Mouse (Mus musculus) limb, embryonic 12.5 days (tissue): ENCODE data around the gene Stra6. TPM values are rescaled to one million over a fixed set of nuclear protein-coding genes. Genes with fewer than 3 reads are reported as not detected.
A peak's percentile ranks its signal among the peaks of the same experiment; 100 is the strongest.

Source experiments
- ATAC-seq: fragments of 200-750 bp; cut with Nextera tagmentation; 2 replicates; pipeline ENCODE4 v1.8.0; 2017; ENCODE audit warnings: low read depth, moderate TSS enrichment; ENCODE audit not compliant: insufficient number of reproducible peaks, insufficient read depth, low FRiP score, low TSS enrichment
- H3K27ac ChIP-seq: fragments of 300-500 bp; sonication (generic); 2 replicates; pipeline ENCODE4 v1.5.1; 2016; ENCODE audit warnings: mild to moderate bottlenecking, moderate library complexity
- H3K27me3 ChIP-seq: fragments of 300-500 bp; sonication (generic); 2 replicates; pipeline ENCODE4 v1.6.1; 2016; ENCODE audit warnings: mild to moderate bottlenecking, moderate library complexity
- H3K36me3 ChIP-seq: fragments of 300-500 bp; sonication (generic); 2 replicates; pipeline ENCODE4 v1.6.1; 2016; ENCODE audit warnings: mild to moderate bottlenecking, moderate library complexity
- H3K4me1 ChIP-seq: fragments of 300-500 bp; sonication (generic); replicated peaks from 2 replicates; pipeline ENCODE4 v1.6.1; 2016
- H3K4me2 ChIP-seq: fragments of 300-500 bp; sonication (generic); 2 replicates; pipeline ENCODE4 v1.6.1; 2016; ENCODE audit warnings: mild to moderate bottlenecking, moderate library complexity
- H3K4me3 ChIP-seq: fragments of 300-500 bp; sonication (generic); replicated peaks from 2 replicates; pipeline ENCODE4 v1.5.1; 2016; ENCODE audit warnings: mild to moderate bottlenecking
- H3K9ac ChIP-seq: fragments of 300-500 bp; sonication (generic); replicated peaks from 2 replicates; pipeline ENCODE4 v1.6.1; 2016; ENCODE audit warnings: mild to moderate bottlenecking, moderate library complexity
- H3K9me3 ChIP-seq: fragments of 300-500 bp; sonication (generic); 2 replicates; pipeline ENCODE4 v1.6.1; 2016; ENCODE audit warnings: mild to moderate bottlenecking, moderate library complexity
- WGBS: fragments of 180-500 bp; shearing (Covaris S2); methylation state at CpG from one replicate; pipeline ENCODE4 v1.1.7; 2016; 5-methylcytosine and 5-hydroxymethylcytosine counted together
- polyA plus RNA-seq: library from polyadenylated mRNA; unstranded; fragments of >200 nt; fragmentation: Nextera tagmentation; extraction: Ambion mirVana; gene quantifications from 2 replicates; pipeline ENCODE4 v1.2.1, GENCODE M21; 2016

Stra6 gene
- polyA plus RNA-seq, 1 experiment from 2014 or later, result 37.5 TPM

- H3K27me3 ChIP-seq, result peaks cover 29% of the 10 kb centered on the region
- H3K4me3 ChIP-seq, result no peak overlapping the region
- no peak overlapping the region for H3K9ac ChIP-seq
- H3K36me3 ChIP-seq, result no peaks in the 10 kb centered on the region
- no peak overlapping the region for H3K4me2 ChIP-seq
- H3K4me1 ChIP-seq, result peaks cover 33% of the 10 kb centered on the region
- H3K27ac ChIP-seq, result no peak overlapping the region
- H3K9me3 ChIP-seq, result no peaks in the 10 kb centered on the region
- 83% methylated on average over 3 of the region's 3 CpGs for WGBS
- no peak for ATAC-seq
Measured at GRCm38 (mm10) chr9:58067546-58067945, 4.0 kb downstream of the Stra6 start.

GRCm38 (mm10) chr9:58074561-58074960, 11.0 kb downstream of the Stra6 start:
- H3K4me2 ChIP-seq, result no peak overlapping the region
- H3K9me3 ChIP-seq, result no peaks in the 10 kb centered on the region
- no peaks in the 10 kb centered on the region for H3K36me3 ChIP-seq
- no peak overlapping the region for H3K9ac ChIP-seq
- H3K4me1 ChIP-seq, result peaks cover 21% of the 10 kb centered on the region
- 43% methylated on average over 3 of the region's 3 CpGs for WGBS
- no peak overlapping the region for H3K4me3 ChIP-seq
- ATAC-seq, result no peak
- H3K27ac ChIP-seq, result no peak overlapping the region
- H3K27me3 ChIP-seq, result peaks cover 27% of the 10 kb centered on the region

- Histone ChIP-seq H3K9ac (no peak overlapping the region), H3K9me3 (no peaks in the 10 kb centered on the region), H3K27me3 (peaks cover 21% of the 10 kb centered on the region), H3K4me2 (no peak overlapping the region), H3K4me3 (no peak overlapping the region), H3K36me3 (no peaks in the 10 kb centered on the region), H3K4me1 (peaks cover 60% of the 10 kb centered on the region), H3K27ac (no peak overlapping the region)
- no peak for ATAC-seq
- WGBS, result 11% methylated on average over 8 of the region's 8 CpGs
Measured at GRCm38 (mm10) chr9:58084586-58084985, 21.0 kb downstream of the Stra6 start.

GRCm38 (mm10) chr9:58085074-58085473, 21.5 kb downstream of the Stra6 start:
- no peak overlapping the region for H3K4me3 ChIP-seq
- WGBS, result 28% methylated on average over 2 of the region's 2 CpGs
- H3K36me3 ChIP-seq, result no peaks in the 10 kb centered on the region
- H3K4me2 ChIP-seq, result no peak overlapping the region
- no peak overlapping the region for H3K27ac ChIP-seq
- H3K4me1 ChIP-seq, result peaks cover 60% of the 10 kb centered on the region
- no peak for ATAC-seq
- peaks cover 18% of the 10 kb centered on the region for H3K27me3 ChIP-seq
- H3K9me3 ChIP-seq, result no peaks in the 10 kb centered on the region
- H3K9ac ChIP-seq, result no peak overlapping the region

GRCm38 (mm10) chr9:58086203-58086602, 22.6 kb downstream of the Stra6 start:
- Histone ChIP-seq H3K4me2 (peak overlapping the region; percentile 19; the same call in 1 of the 2 replicates), H3K4me1 (peaks cover 59% of the 10 kb centered on the region), H3K27ac (peak overlapping the region; percentile 46; the same call in 1 of the 2 replicates), H3K9ac (no peak overlapping the region), H3K27me3 (peaks cover 18% of the 10 kb centered on the region), H3K36me3 (no peaks in the 10 kb centered on the region), H3K9me3 (no peaks in the 10 kb centered on the region), H3K4me3 (no peak overlapping the region)
- no peak for ATAC-seq
- WGBS, result 22% methylated on average over 9 of the region's 9 CpGs

- Histone ChIP-seq H3K4me1 (peaks cover 62% of the 10 kb centered on the region), H3K4me2 (no peak overlapping the region), H3K36me3 (no peaks in the 10 kb centered on the region), H3K27ac (0 out of 2 replicates have a peak overlapping the region, but pooled peaks have one; percentile 23), H3K9ac (no peak overlapping the region), H3K9me3 (no peaks in the 10 kb centered on the region), H3K4me3 (no peak overlapping the region), H3K27me3 (peaks cover 18% of the 10 kb centered on the region)
- WGBS, result 62% methylated on average over 7 of the region's 7 CpGs
- ATAC-seq, result no peak
Measured at GRCm38 (mm10) chr9:58086861-58087260, 23.3 kb downstream of the Stra6 start.

- Histone ChIP-seq H3K36me3 (no peaks in the 10 kb centered on the region), H3K4me1 (peaks cover 68% of the 10 kb centered on the region), H3K27me3 (peaks cover 18% of the 10 kb centered on the region), H3K9ac (no peak overlapping the region), H3K9me3 (no peaks in the 10 kb centered on the region), H3K4me2 (no peak overlapping the region), H3K4me3 (no peak overlapping the region), H3K27ac (no peak overlapping the region)
- 59% methylated on average over 7 of the region's 7 CpGs for WGBS
- ATAC-seq, result no peak
Measured at GRCm38 (mm10) chr9:58087277-58087998, 23.9 kb downstream of the Stra6 start.

GRCm38 (mm10) chr9:58091623-58092425, 28.2 kb downstream of the Stra6 start:
- ATAC-seq, result peak; percentile 58; the same call in 1 of the 2 replicates
- peaks cover 49% of the 10 kb centered on the region for H3K4me1 ChIP-seq
- H3K4me2 ChIP-seq, result peak overlapping the region; percentile 7; the same call in 1 of the 2 replicates
- H3K27me3 ChIP-seq, result peaks cover 12% of the 10 kb centered on the region
- no peak overlapping the region for H3K9ac ChIP-seq
- H3K4me3 ChIP-seq, result no peak overlapping the region
- no peaks in the 10 kb centered on the region for H3K36me3 ChIP-seq
- no peaks in the 10 kb centered on the region for H3K9me3 ChIP-seq
- H3K27ac ChIP-seq, result peak overlapping the region; percentile 72
- 15% methylated on average over 4 of the region's 4 CpGs for WGBS

- 73% methylated on average over 7 of the region's 7 CpGs for WGBS
- ATAC-seq, result no peak
- Histone ChIP-seq H3K36me3 (no peaks in the 10 kb centered on the region), H3K9me3 (no peaks in the 10 kb centered on the region), H3K4me3 (no peak overlapping the region), H3K27ac (no peak overlapping the region), H3K27me3 (peaks cover 3% of the 10 kb centered on the region), H3K4me2 (no peak overlapping the region), H3K9ac (no peak overlapping the region), H3K4me1 (peaks cover 46% of the 10 kb centered on the region)
Measured at GRCm38 (mm10) chr9:58092581-58093269, 29.1 kb downstream of the Stra6 start.

GRCm38 (mm10) chr9:58093776-58094175, 30.2 kb downstream of the Stra6 start:
- Histone ChIP-seq H3K27ac (no peak overlapping the region), H3K4me1 (peaks cover 42% of the 10 kb centered on the region), H3K9ac (no peak overlapping the region), H3K27me3 (peaks cover 2% of the 10 kb centered on the region; the same call in 1 of the 2 replicates), H3K4me3 (no peak overlapping the region), H3K9me3 (no peaks in the 10 kb centered on the region), H3K36me3 (no peaks in the 10 kb centered on the region), H3K4me2 (no peak overlapping the region)
- 74% methylated on average over 3 of the region's 3 CpGs for WGBS
- no peak for ATAC-seq

- no peak for ATAC-seq
- Histone ChIP-seq H3K4me3 (no peak overlapping the region), H3K4me2 (no peak overlapping the region), H3K9me3 (no peaks in the 10 kb centered on the region), H3K4me1 (peaks cover 48% of the 10 kb centered on the region), H3K9ac (no peak overlapping the region), H3K27ac (0 out of 2 replicates have a peak overlapping the region, but pooled peaks have one; percentile 5), H3K36me3 (no peaks in the 10 kb centered on the region), H3K27me3 (no peaks in the 10 kb centered on the region; the same call in 1 of the 2 replicates)
- 81% methylated on average over 6 of the region's 6 CpGs for WGBS
Measured at GRCm38 (mm10) chr9:58095977-58096376, 32.4 kb downstream of the Stra6 start.
